Mouse (Mus musculus): ENCODE data around the gene Ankrd39. TPM values are rescaled to one million over a fixed set of nuclear protein-coding genes. Genes with fewer than 3 reads are reported as not detected.

Ankrd39 gene
- polyA plus RNA-seq, 1 experiment from 2014 or later = 24.5 TPM

GRCm38 (mm10) chr1:36530485-36530884, 16.8 kb downstream of the Ankrd39 start:
- Histone ChIP-seq H3K4me1 (peaks cover 37% of the 10 kb centered on the region), H3K9me3 (no peaks in the 10 kb centered on the region), H3K36me3 (peaks cover 31% of the 10 kb centered on the region), H3K27ac (no peak overlapping the region), H3K27me3 (ENCODE audit: insufficient read depth, poor library complexity, severe bottlenecking) (no peaks in the 10 kb centered on the region), H3K4me3 (no peak overlapping the region)
- WGBS = 81% methylated on average over 8 of the region's 8 CpGs
- no peak for DNase-seq (ENCODE audit: low spot score)

- no peaks in the 10 kb centered on the region for H3K9me3 ChIP-seq
- H3K27me3 ChIP-seq (ENCODE audit: insufficient read depth, poor library complexity, severe bottlenecking) = no peaks in the 10 kb centered on the region
- no peak for DNase-seq (ENCODE audit: low spot score)
- peaks cover 32% of the 10 kb centered on the region for H3K4me1 ChIP-seq
- peaks cover 37% of the 10 kb centered on the region for H3K36me3 ChIP-seq
- H3K4me3 ChIP-seq = no peak overlapping the region
- WGBS = 91% methylated on average over 4 of the region's 4 CpGs
- no peak overlapping the region for H3K27ac ChIP-seq
Observed at GRCm38 (mm10) chr1:36529875-36530274, 17.4 kb downstream of the Ankrd39 start.

GRCm38 (mm10) chr1:36529274-36529673, 18.0 kb downstream of the Ankrd39 start:
- Histone ChIP-seq H3K27me3 (ENCODE audit: insufficient read depth, poor library complexity, severe bottlenecking) (no peaks in the 10 kb centered on the region), H3K4me3 (no peak overlapping the region), H3K27ac (no peak overlapping the region), H3K4me1 (peaks cover 25% of the 10 kb centered on the region), H3K9me3 (no peaks in the 10 kb centered on the region), H3K36me3 (peaks cover 43% of the 10 kb centered on the region)
- DNase-seq (ENCODE audit: low spot score) = no peak
- WGBS = 90% methylated on average over 4 of the region's 4 CpGs

DNA sequence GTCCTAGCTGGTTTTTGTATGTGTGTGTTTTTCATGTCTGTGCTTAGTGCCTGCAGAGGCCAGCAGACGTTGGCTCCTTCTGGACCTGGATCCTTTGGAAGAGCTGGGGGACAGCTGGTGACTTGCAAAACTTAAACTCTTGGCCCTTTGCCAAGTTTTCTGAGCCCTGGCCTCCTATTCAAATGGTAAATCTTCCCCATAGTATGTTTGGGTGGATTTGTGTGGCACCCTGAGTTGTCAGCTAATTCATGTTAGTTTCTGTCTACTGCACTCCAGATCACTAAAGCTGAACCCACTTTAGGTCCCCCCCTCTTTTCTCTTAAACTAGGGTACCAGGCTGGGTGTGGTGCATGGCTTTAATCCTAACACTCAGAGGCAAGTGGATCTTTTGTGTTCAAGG, 18.9 kb downstream of the Ankrd39 start:
- no peak for DNase-seq (ENCODE audit: low spot score)
- Histone ChIP-seq H3K36me3 (peaks cover 52% of the 10 kb centered on the region), H3K27ac (no peak overlapping the region), H3K4me3 (no peak overlapping the region), H3K4me1 (peaks cover 19% of the 10 kb centered on the region), H3K27me3 (ENCODE audit: insufficient read depth, poor library complexity, severe bottlenecking) (no peaks in the 10 kb centered on the region), H3K9me3 (no peaks in the 10 kb centered on the region)
- WGBS = 26% methylated on average over 1 of the region's 1 CpGs

- H3K27me3 ChIP-seq (ENCODE audit: insufficient read depth, poor library complexity, severe bottlenecking) = no peaks in the 10 kb centered on the region
- no peak overlapping the region for H3K4me3 ChIP-seq
- H3K4me1 ChIP-seq = peaks cover 9% of the 10 kb centered on the region; the same call in 1 of the 2 replicates
- H3K27ac ChIP-seq = no peak overlapping the region
- no peak for DNase-seq (ENCODE audit: low spot score)
- no peaks in the 10 kb centered on the region for H3K9me3 ChIP-seq
- WGBS = 89% methylated on average over 10 of the region's 10 CpGs
- H3K36me3 ChIP-seq = peaks cover 65% of the 10 kb centered on the region
Observed at GRCm38 (mm10) chr1:36526903-36527302, 20.3 kb downstream of the Ankrd39 start.

DNA sequence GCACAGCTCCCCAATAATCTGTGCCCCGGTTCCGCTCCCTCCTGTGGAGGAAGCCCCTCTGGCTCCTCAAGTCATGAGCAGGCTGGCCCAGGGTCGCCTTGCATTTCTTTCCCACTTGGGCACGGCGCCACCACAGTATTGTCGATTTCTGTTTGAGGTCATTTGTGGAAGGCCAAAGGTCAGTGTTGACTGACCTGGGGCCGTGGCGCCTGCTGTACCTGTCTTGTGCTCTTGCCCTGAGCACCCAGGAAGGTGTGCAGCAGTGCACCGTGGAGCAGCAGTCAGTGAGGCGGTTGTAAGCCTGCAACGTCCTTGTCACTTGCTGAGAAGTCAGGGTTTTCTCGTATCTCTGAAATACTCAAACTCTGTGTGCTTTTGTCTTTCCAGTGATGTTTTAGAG, 21.5 kb downstream of the Ankrd39 start:
- Histone ChIP-seq H3K4me3 (no peak overlapping the region), H3K4me1 (no peaks in the 10 kb centered on the region), H3K36me3 (peaks cover 65% of the 10 kb centered on the region), H3K27ac (no peak overlapping the region), H3K27me3 (ENCODE audit: insufficient read depth, poor library complexity, severe bottlenecking) (no peaks in the 10 kb centered on the region), H3K9me3 (no peaks in the 10 kb centered on the region)
- no peak for DNase-seq (ENCODE audit: low spot score)
- WGBS = 90% methylated on average over 12 of the region's 12 CpGs

GRCm38 (mm10) chr1:36524058-36524457, 23.2 kb downstream of the Ankrd39 start:
- Histone ChIP-seq H3K27me3 (ENCODE audit: insufficient read depth, poor library complexity, severe bottlenecking) (no peaks in the 10 kb centered on the region), H3K9me3 (no peaks in the 10 kb centered on the region), H3K4me3 (no peak overlapping the region), H3K36me3 (peaks cover 79% of the 10 kb centered on the region), H3K4me1 (no peaks in the 10 kb centered on the region), H3K27ac (no peak overlapping the region)
- WGBS = 82% methylated on average over 5 of the region's 5 CpGs
- DNase-seq (ENCODE audit: low spot score) = no peak

GRCm38 (mm10) chr1:36523332-36524013, 23.8 kb downstream of the Ankrd39 start:
- no peak for DNase-seq (ENCODE audit: low spot score)
- H3K36me3 ChIP-seq = peaks cover 84% of the 10 kb centered on the region
- 82% methylated on average over 9 of the region's 9 CpGs for WGBS
- H3K4me1 ChIP-seq = no peaks in the 10 kb centered on the region
- no peaks in the 10 kb centered on the region for H3K9me3 ChIP-seq
- no peak overlapping the region for H3K4me3 ChIP-seq
- no peaks in the 10 kb centered on the region for H3K27me3 ChIP-seq (ENCODE audit: insufficient read depth, poor library complexity, severe bottlenecking)
- H3K27ac ChIP-seq = no peak overlapping the region

DNA sequence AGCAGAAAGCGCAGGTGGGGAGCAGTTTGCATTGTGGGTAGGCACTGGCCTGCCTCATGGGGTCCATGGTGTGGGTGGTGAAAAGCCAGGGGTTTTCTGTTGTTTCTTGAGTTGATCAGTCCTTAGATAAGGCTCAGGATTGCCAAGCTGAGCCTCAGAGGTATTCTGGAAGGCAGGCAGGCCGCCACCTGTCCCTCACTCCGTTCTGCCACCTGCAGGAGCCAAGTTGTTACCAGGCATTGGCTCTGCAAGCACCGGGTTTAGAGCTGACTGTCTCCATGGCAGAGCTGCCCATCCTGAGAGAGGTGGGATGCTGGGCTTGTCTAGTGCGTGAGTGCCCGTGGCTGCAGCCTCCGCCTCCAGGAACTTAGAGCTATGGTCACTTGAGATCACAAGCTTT, 25.0 kb downstream of the Ankrd39 start:
- DNase-seq (ENCODE audit: low spot score) = no peak
- H3K36me3 ChIP-seq = peaks cover 94% of the 10 kb centered on the region
- WGBS = 89% methylated on average over 7 of the region's 7 CpGs

DNA sequence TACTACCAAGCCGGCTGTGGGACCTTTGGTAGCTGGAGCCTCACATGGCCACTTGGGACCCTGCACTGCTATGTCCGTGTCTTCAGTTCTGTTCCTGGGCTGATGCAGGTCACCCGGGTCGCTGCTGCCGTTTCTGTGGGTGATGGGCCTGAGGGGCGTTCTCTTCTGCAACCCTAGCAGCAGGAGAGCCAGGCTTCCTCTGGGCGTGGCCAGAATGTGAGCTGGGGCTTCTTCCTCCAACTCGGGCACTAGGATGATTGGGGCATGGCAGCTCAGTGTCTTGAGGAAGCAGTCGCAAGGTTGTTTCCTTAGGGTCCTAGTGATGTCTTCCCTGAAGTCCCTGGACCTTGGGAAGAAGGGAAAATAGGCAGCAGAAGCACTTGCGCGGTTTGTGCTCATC, 27.6 kb downstream of the Ankrd39 start:
- 84% methylated on average over 11 of the region's 11 CpGs for WGBS
- Histone ChIP-seq H3K36me3 (peaks cover 85% of the 10 kb centered on the region), H3K4me1 (peaks cover 23% of the 10 kb centered on the region), H3K4me3 (no peak overlapping the region), H3K9me3 (no peaks in the 10 kb centered on the region), H3K27ac (no peak overlapping the region), H3K27me3 (ENCODE audit: insufficient read depth, poor library complexity, severe bottlenecking) (no peaks in the 10 kb centered on the region)
- DNase-seq (ENCODE audit: low spot score) = no peak

More for the DNA sequence above, 25.0 kb downstream of the Ankrd39 start:
- Histone ChIP-seq H3K27ac (no peak overlapping the region), H3K27me3 (ENCODE audit: insufficient read depth, poor library complexity, severe bottlenecking) (no peaks in the 10 kb centered on the region), H3K9me3 (no peaks in the 10 kb centered on the region), H3K4me3 (no peak overlapping the region), H3K4me1 (peaks cover 5% of the 10 kb centered on the region)

DNA sequence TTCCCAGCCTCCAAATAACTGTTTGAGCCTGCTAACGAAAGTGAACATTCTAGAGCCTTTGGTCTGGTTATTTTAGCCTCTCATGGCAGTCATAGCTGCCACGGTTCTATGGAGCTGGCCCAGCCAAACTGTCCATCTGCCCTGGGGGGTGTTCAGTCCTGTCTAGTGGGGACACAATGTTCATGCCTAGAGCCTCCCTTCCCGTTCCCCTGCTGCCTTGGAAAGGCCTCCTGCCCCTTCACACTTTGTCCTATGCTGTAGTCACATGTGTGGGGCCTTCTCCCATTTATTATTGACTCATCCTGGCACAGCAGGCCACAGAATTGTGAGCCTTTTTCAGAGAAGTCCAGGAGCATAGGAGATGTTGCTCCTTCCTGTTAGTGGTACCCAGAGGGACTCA, 29.0 kb downstream of the Ankrd39 start:
- no peak for DNase-seq (ENCODE audit: low spot score)
- H3K4me1 ChIP-seq = peaks cover 35% of the 10 kb centered on the region
- 78% methylated on average over 3 of the region's 3 CpGs for WGBS
- peaks cover 79% of the 10 kb centered on the region for H3K36me3 ChIP-seq
- H3K4me3 ChIP-seq = no peak overlapping the region
- no peaks in the 10 kb centered on the region for H3K9me3 ChIP-seq
- no peaks in the 10 kb centered on the region for H3K27me3 ChIP-seq (ENCODE audit: insufficient read depth, poor library complexity, severe bottlenecking)
- no peak overlapping the region for H3K27ac ChIP-seq

- H3K27me3 ChIP-seq (ENCODE audit: insufficient read depth, poor library complexity, severe bottlenecking) = no peaks in the 10 kb centered on the region
- DNase-seq (ENCODE audit: low spot score) = no peak
- H3K27ac ChIP-seq = no peak overlapping the region
- peaks cover 36% of the 10 kb centered on the region for H3K36me3 ChIP-seq
- peaks cover 44% of the 10 kb centered on the region for H3K4me1 ChIP-seq
- 44% methylated on average over 2 of the region's 2 CpGs for WGBS
- H3K4me3 ChIP-seq = peak overlapping the region; percentile 98
- no peaks in the 10 kb centered on the region for H3K9me3 ChIP-seq
Observed at GRCm38 (mm10) chr1:36513718-36514117, 33.5 kb downstream of the Ankrd39 start.

DNA sequence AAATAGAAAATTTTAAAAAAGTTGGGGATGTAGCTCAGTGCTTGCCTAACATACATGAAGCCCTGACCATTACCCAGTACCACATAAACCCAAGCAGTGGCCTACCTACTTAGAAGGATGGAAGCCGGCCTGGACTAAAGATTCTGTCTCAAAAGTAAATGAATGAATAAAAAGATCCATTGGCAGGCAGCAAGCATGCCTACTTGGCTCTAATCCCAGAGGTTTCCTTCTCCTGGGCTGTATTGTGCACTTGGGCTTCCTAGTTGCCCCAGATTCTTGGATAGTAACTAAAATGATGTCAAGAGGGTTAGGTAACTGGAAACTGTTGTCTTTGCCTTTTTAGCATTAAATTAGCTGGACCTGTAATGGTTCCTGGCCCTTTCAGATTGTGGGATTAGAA, 33.9 kb downstream of the Ankrd39 start:
- DNase-seq (ENCODE audit: low spot score) = no peak
- H3K36me3 ChIP-seq = peaks cover 33% of the 10 kb centered on the region
- 9% methylated on average over 1 of the region's 1 CpGs for WGBS
- no peaks in the 10 kb centered on the region for H3K9me3 ChIP-seq
- peak overlapping the region; percentile 98 for H3K4me3 ChIP-seq
- H3K27ac ChIP-seq = no peak overlapping the region
- peaks cover 44% of the 10 kb centered on the region for H3K4me1 ChIP-seq
- H3K27me3 ChIP-seq (ENCODE audit: insufficient read depth, poor library complexity, severe bottlenecking) = no peaks in the 10 kb centered on the region

DNA sequence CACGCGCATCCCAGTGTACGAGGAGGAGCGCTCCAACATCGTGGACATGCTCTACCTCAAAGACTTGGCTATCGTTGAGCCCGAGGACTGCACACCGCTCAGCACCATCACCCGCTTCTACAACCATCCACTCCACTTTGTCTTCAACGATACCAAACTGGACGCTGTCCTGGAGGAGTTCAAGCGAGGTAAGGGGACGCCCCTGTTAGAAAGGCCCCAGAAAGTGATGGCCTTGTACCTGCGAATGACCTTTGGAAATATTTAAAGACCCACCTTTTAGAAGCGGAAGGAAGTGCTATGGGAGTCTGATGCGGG, 34.3 kb downstream of the Ankrd39 start:
- H3K27ac ChIP-seq = peak overlapping the region; percentile 97
- peaks cover 43% of the 10 kb centered on the region for H3K4me1 ChIP-seq
- no peaks in the 10 kb centered on the region for H3K27me3 ChIP-seq (ENCODE audit: insufficient read depth, poor library complexity, severe bottlenecking)
- peak overlapping the region; percentile 98 for H3K4me3 ChIP-seq
- H3K36me3 ChIP-seq = peaks cover 30% of the 10 kb centered on the region
- no peaks in the 10 kb centered on the region for H3K9me3 ChIP-seq
- no peak for DNase-seq (ENCODE audit: low spot score)
- 3% methylated on average over 16 of the region's 16 CpGs for WGBS
